Mouse (Mus musculus): ENCODE measurements at regions not wholly inside any gene's neighbourhood (a gene's known extent, or its start where the extent isn't known, plus 50 kb on each side); places are given as distances from the start of the nearest gene placed in this dataset.

DNA sequence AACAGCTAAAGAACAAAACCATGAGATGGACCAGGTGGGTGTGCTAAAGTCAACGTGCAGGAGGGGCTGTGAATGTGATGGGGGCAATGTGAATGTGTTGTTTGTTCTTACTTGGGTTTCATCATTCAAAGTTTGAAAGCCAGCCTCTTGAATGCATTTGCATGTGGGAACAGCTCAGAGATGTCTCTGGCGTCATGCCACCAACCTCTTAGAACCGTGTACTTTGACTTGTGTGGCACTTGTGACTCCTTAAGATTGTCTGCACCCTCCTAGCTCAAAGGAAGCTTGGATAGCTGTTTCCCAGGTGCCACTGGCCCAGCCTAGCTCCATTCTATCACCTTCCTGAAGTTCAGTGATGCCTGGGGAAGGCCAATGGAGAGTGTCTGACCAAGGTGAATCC lies 147.2 kb upstream of the Irf2bp2 start:
- Histone ChIP-seq H3K27me3 (ENCODE audit: control insufficient read depth, insufficient read depth, low read length) (no peaks in the 10 kb centered on the region), H3K27ac (no peak overlapping the region), H3K4me1 (ENCODE audit: control insufficient read depth, insufficient read depth, low read length) (peaks cover 8% of the 10 kb centered on the region), H3K9ac (ENCODE audit: low read depth, low read length) (no peak overlapping the region), H3K4me3 (no peak overlapping the region), H3K79me2 (replicated peaks; ENCODE audit: control insufficient read depth, insufficient read depth, low read length) (no peaks in the 10 kb centered on the region), H3K36me3 (ENCODE audit: control insufficient read depth, insufficient read depth, low read length) (peaks cover 5% of the 10 kb centered on the region)
- TF ChIP-seq POLR2A (IDR thresholded peaks at IDR 0.05; ENCODE audit: insufficient read depth, low read depth, low read length) (no peak), CTCF (IDR thresholded peaks at IDR 0.05) (no peak), EP300 (IDR thresholded peaks at IDR 0.05; ENCODE audit: insufficient read depth, low read depth, low read length) (no peak)
- WGBS: 58% methylated on average over 3 of the region's 3 CpGs
- intact Hi-C loops (cut with DNase I): loop anchor here (2.0 kb wide), 1 partner anchor 16 kb away; no protein-coding TSS in a partner anchor
- no peak for DNase-seq

DNA sequence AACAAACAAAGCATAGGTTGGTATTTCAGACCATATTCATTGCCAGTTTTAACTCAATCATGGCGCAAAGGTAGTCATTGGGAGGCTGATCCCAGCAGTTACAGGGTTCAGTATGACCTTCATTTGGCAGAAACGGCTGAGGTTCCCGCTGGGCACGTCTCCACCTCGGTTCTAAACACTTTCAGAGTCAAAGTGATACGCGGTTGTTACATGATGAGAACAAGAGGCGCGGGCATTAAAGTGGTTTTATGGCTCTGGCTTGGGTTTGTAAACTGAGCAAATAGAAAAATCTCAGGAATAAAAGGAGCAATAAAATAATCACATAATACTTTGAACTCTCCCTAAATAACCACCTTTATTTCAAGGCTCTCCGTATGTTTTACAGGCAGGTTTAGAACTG lies 146.0 kb upstream of the Irf2bp2 start:
- TF ChIP-seq CTCF (IDR thresholded peaks at IDR 0.05) (no peak), EP300 (IDR thresholded peaks at IDR 0.05; ENCODE audit: insufficient read depth, low read depth, low read length) (no peak), POLR2A (IDR thresholded peaks at IDR 0.05; ENCODE audit: insufficient read depth, low read depth, low read length) (no peak)
- intact Hi-C loops (cut with DNase I): loop anchor here (2.0 kb wide), 1 partner anchor 17 kb away; no protein-coding TSS in a partner anchor
- H3K79me2 ChIP-seq (replicated peaks; ENCODE audit: control insufficient read depth, insufficient read depth, low read length): no peaks in the 10 kb centered on the region
- no peak overlapping the region for H3K27ac ChIP-seq
- peaks cover 5% of the 10 kb centered on the region for H3K36me3 ChIP-seq (ENCODE audit: control insufficient read depth, insufficient read depth, low read length)
- no peak overlapping the region for H3K9ac ChIP-seq (ENCODE audit: low read depth, low read length)
- DNase-seq: no peak
- peaks cover 17% of the 10 kb centered on the region for H3K4me1 ChIP-seq (ENCODE audit: control insufficient read depth, insufficient read depth, low read length)
- H3K27me3 ChIP-seq (ENCODE audit: control insufficient read depth, insufficient read depth, low read length): no peaks in the 10 kb centered on the region
- 96% methylated on average over 10 of the region's 10 CpGs for WGBS
- H3K4me3 ChIP-seq: no peak overlapping the region

- Histone ChIP-seq H3K9ac (ENCODE audit: low read depth, low read length) (peak overlapping the region; percentile 76), H3K36me3 (ENCODE audit: control insufficient read depth, insufficient read depth, low read length) (peaks cover 5% of the 10 kb centered on the region), H3K79me2 (replicated peaks; ENCODE audit: control insufficient read depth, insufficient read depth, low read length) (no peaks in the 10 kb centered on the region), H3K4me1 (ENCODE audit: control insufficient read depth, insufficient read depth, low read length) (peaks cover 17% of the 10 kb centered on the region), H3K27ac (peak overlapping the region; percentile 95), H3K27me3 (ENCODE audit: control insufficient read depth, insufficient read depth, low read length) (no peaks in the 10 kb centered on the region), H3K4me3 (peak overlapping the region; percentile 46)
- TF ChIP-seq EP300 (IDR thresholded peaks at IDR 0.05; ENCODE audit: insufficient read depth, low read depth, low read length) (no peak), POLR2A (IDR thresholded peaks at IDR 0.05; ENCODE audit: insufficient read depth, low read depth, low read length) (no peak), CTCF (IDR thresholded peaks at IDR 0.05) (no peak)
- WGBS: 47% methylated on average over 5 of the region's 5 CpGs
- intact Hi-C loops (cut with DNase I): loop anchor here (2.0 kb wide), 2 partner anchors 52 to 184 kb away; no protein-coding TSS in a partner anchor
- DNase-seq: no peak
Measured at GRCm38 (mm10) chr8:126737032-126737431, 143.2 kb upstream of the Irf2bp2 start.

DNA sequence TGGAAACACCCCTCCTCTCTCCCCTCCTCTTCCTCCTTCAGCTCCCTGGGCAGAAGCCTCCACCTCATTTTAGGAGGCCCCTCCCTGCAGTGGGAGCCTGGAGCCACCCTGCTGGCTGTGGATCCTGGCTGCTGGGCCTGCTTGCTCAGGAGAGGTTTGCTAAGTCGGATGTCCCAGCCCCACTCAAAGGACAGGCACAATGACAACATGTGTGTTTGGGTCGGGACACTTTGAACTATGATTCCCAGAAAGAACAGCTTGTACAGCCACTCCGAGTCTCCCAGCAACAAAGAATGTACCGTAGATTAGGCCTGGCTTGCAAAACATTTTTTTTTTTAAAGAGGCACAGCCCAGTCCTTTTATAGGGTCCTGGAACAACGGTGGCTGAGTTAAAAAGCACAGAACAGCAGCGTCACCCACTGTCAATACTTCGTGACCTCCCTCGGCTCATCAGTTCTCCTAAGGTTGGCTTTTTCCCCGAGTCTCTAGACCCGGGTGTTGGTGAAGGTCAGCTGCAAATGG lies 142.7 kb upstream of the Irf2bp2 start:
- peak; percentile 59 for TF ChIP-seq POLR2A (IDR thresholded peaks at IDR 0.05; ENCODE audit: insufficient read depth, low read depth, low read length)
- peak; percentile 99 for TF ChIP-seq EP300 (IDR thresholded peaks at IDR 0.05; ENCODE audit: insufficient read depth, low read depth, low read length)
- peak; percentile 77 for TF ChIP-seq CTCF (IDR thresholded peaks at IDR 0.05)
- 3% methylated on average over 10 of the region's 10 CpGs for WGBS
- peak overlapping the region; percentile 76 for H3K9ac ChIP-seq (ENCODE audit: low read depth, low read length)
- H3K4me1 ChIP-seq (ENCODE audit: control insufficient read depth, insufficient read depth, low read length): peaks cover 17% of the 10 kb centered on the region
- peaks cover 5% of the 10 kb centered on the region for H3K36me3 ChIP-seq (ENCODE audit: control insufficient read depth, insufficient read depth, low read length)
- DNase-seq: peak in 1 of 2 experiments; percentile 94
- intact Hi-C loops (cut with DNase I): loop anchor here (1.0 to 2.0 kb wide), 10 partner anchors 52 to 239 kb away; no protein-coding TSS in a partner anchor
- peak overlapping the region; percentile 46 for H3K4me3 ChIP-seq
- H3K79me2 ChIP-seq (replicated peaks; ENCODE audit: control insufficient read depth, insufficient read depth, low read length): no peaks in the 10 kb centered on the region
- peak overlapping the region; percentile 95 for H3K27ac ChIP-seq
- no peaks in the 10 kb centered on the region for H3K27me3 ChIP-seq (ENCODE audit: control insufficient read depth, insufficient read depth, low read length)

DNA sequence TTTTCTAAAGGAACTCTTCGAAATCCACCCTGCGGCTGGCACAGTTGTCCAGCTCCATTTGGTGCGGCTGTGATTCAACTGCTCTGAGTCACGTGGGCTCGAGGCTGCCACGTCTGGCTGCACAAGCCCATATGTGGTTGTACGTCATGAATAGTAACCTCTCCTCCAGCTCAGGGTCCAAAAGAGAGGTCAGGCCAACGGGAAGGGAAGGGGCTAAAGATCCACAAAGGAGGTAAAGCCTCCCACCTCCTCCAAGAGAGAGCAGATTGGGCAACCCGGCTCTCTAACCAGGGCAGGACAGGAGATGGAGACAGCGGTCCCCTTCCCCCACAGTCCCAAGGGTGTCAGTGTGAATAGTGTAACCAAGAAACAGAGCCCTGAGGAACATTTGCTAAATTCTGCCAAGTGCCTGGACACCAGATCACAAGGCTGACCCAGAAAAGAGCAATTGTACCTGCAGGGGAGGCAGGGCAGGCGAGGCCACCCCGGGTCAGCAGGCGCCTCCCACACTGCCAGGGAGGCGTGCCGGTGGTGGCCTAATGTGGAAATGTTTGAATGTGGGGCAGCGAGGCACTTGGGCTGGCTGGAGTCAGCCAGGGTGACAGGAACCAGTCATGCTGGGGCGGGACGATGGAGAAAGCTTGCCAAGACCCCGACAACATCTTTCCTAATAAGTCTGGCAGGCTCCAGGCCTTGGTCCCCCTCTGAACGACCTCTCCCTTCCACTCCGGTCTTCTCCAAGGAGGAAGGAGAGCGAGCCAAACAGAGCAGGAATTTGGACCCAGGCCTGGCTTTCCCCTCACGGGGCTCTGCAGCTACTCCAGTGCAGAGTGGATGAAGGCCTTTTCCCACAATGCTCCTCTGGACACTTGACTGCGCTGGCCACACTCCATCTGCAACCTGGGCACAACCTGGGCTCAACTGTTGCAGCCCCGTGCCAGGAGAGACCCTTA lies 142.0 kb upstream of the Irf2bp2 start:
- Histone ChIP-seq H3K9ac (ENCODE audit: low read depth, low read length) (peak overlapping the region; percentile 19), H3K4me1 (ENCODE audit: control insufficient read depth, insufficient read depth, low read length) (peaks cover 17% of the 10 kb centered on the region), H3K4me3 (peak overlapping the region; percentile 20; the same call in 1 of the 2 replicates), H3K79me2 (replicated peaks; ENCODE audit: control insufficient read depth, insufficient read depth, low read length) (no peaks in the 10 kb centered on the region), H3K36me3 (ENCODE audit: control insufficient read depth, insufficient read depth, low read length) (peaks cover 5% of the 10 kb centered on the region), H3K27me3 (ENCODE audit: control insufficient read depth, insufficient read depth, low read length) (no peaks in the 10 kb centered on the region), H3K27ac (peak overlapping the region; percentile 95)
- peak; percentile 93 to 96 for DNase-seq
- TF ChIP-seq POLR2A (IDR thresholded peaks at IDR 0.05; ENCODE audit: insufficient read depth, low read depth, low read length) (peak; percentile 38; the same call in 1 of the 2 replicates), CTCF (IDR thresholded peaks at IDR 0.05) (0 out of 2 replicates have a peak, but pooled peaks have one; percentile 18), EP300 (IDR thresholded peaks at IDR 0.05; ENCODE audit: insufficient read depth, low read depth, low read length) (peak; percentile 98)
- WGBS: 7% methylated on average over 25 of the region's 25 CpGs
- intact Hi-C loops (cut with DNase I): loop anchor here (1.0 to 2.0 kb wide), 11 partner anchors 43 to 238 kb away; no protein-coding TSS in a partner anchor

Data from heart, adult 2 months (tissue).